Mouse (Mus musculus): ENCODE measurements around the gene Gm20481.
"Not testable (repeated sequence)": the region's sequence is repeated elsewhere in the genome, so short reads cannot be mapped to it uniquely, and the experiment has no call there.

GRCm38 (mm10) chr17:34969822-34970221, at the start of gene Gm20481:
- TF ChIP-seq MYOG (IDR thresholded peaks at IDR 0.05; ENCODE audit: control insufficient read depth in 1 of 3, insufficient read depth in 1 of 3, insufficient read length in 2 of 3, low read depth in 2 of 3); POLR2A (IDR thresholded peaks at IDR 0.05; ENCODE audit: insufficient read length, low read depth); TCF12 (IDR thresholded peaks at IDR 0.05; ENCODE audit: insufficient read depth, poor library complexity, severe bottlenecking): not testable (repeated sequence)

Measured in myocyte (in vitro differentiated cells).